Mouse (Mus musculus): ENCODE measurements around the gene Hnrnpr. TPM values are rescaled to one million over a fixed set of nuclear protein-coding genes. Genes with fewer than 3 reads are reported as not detected.
A peak's percentile ranks its signal among the peaks of the same experiment; 100 is the strongest.

Hnrnpr gene
- total RNA-seq, 1 experiment from 2014 or later: 217 TPM

- ATAC-seq (replicated peaks in 1 of 2; ENCODE audit: insufficient read depth in 1 of 2, low FRiP score in 2 of 2, low TSS enrichment in 1 of 2, low read depth in 1 of 2, poor library complexity in 2 of 2, severe bottlenecking in 2 of 2): no peak
These were observed 19.1 kb upstream of the Hnrnpr start for GRCm38 (mm10) chr4:136291692-136292091.

- ATAC-seq (replicated peaks in 1 of 2; ENCODE audit: insufficient read depth in 1 of 2, low FRiP score in 2 of 2, low TSS enrichment in 1 of 2, low read depth in 1 of 2, poor library complexity in 2 of 2, severe bottlenecking in 2 of 2): no peak
These were observed 14.8 kb upstream of the Hnrnpr start for GRCm38 (mm10) chr4:136295941-136296340.

GRCm38 (mm10) chr4:136302462-136302861 lies 8.3 kb upstream of the Hnrnpr start:
- ATAC-seq (replicated peaks in 1 of 2; ENCODE audit: insufficient read depth in 1 of 2, low FRiP score in 2 of 2, low TSS enrichment in 1 of 2, low read depth in 1 of 2, poor library complexity in 2 of 2, severe bottlenecking in 2 of 2): no peak

GRCm38 (mm10) chr4:136304181-136304580 lies 6.6 kb upstream of the Hnrnpr start:
- ATAC-seq (replicated peaks in 1 of 2; ENCODE audit: insufficient read depth in 1 of 2, low FRiP score in 2 of 2, low TSS enrichment in 1 of 2, low read depth in 1 of 2, poor library complexity in 2 of 2, severe bottlenecking in 2 of 2): no peak

GRCm38 (mm10) chr4:136308355-136308754 lies 2.4 kb upstream of the Hnrnpr start:
- no peak for ATAC-seq (replicated peaks in 1 of 2; ENCODE audit: insufficient read depth in 1 of 2, low FRiP score in 2 of 2, low TSS enrichment in 1 of 2, low read depth in 1 of 2, poor library complexity in 2 of 2, severe bottlenecking in 2 of 2)

- peak; percentile 59 to 62; a peak in 3 of 4 replicates for ATAC-seq (replicated peaks in 1 of 2; ENCODE audit: insufficient read depth in 1 of 2, low FRiP score in 2 of 2, low TSS enrichment in 1 of 2, low read depth in 1 of 2, poor library complexity in 2 of 2, severe bottlenecking in 2 of 2)
These were observed 962 bp upstream of the Hnrnpr start for GRCm38 (mm10) chr4:136309780-136310179.

- ATAC-seq (replicated peaks in 1 of 2; ENCODE audit: insufficient read depth in 1 of 2, low FRiP score in 2 of 2, low TSS enrichment in 1 of 2, low read depth in 1 of 2, poor library complexity in 2 of 2, severe bottlenecking in 2 of 2): no peak
These were observed 579 bp downstream of the Hnrnpr start for GRCm38 (mm10) chr4:136311042-136311999.

- no peak for ATAC-seq (replicated peaks in 1 of 2; ENCODE audit: insufficient read depth in 1 of 2, low FRiP score in 2 of 2, low TSS enrichment in 1 of 2, low read depth in 1 of 2, poor library complexity in 2 of 2, severe bottlenecking in 2 of 2)
These were observed 1.9 kb downstream of the Hnrnpr start for GRCm38 (mm10) chr4:136312616-136313015.

GRCm38 (mm10) chr4:136317667-136318066 lies 6.9 kb downstream of the Hnrnpr start:
- ATAC-seq (replicated peaks in 1 of 2; ENCODE audit: insufficient read depth in 1 of 2, low FRiP score in 2 of 2, low TSS enrichment in 1 of 2, low read depth in 1 of 2, poor library complexity in 2 of 2, severe bottlenecking in 2 of 2): no peak

- no peak for ATAC-seq (replicated peaks in 1 of 2; ENCODE audit: insufficient read depth in 1 of 2, low FRiP score in 2 of 2, low TSS enrichment in 1 of 2, low read depth in 1 of 2, poor library complexity in 2 of 2, severe bottlenecking in 2 of 2)
These were observed 9.3 kb downstream of the Hnrnpr start for GRCm38 (mm10) chr4:136320016-136320415.

GRCm38 (mm10) chr4:136324226-136324625 lies 13.5 kb downstream of the Hnrnpr start:
- no peak for ATAC-seq (replicated peaks in 1 of 2; ENCODE audit: insufficient read depth in 1 of 2, low FRiP score in 2 of 2, low TSS enrichment in 1 of 2, low read depth in 1 of 2, poor library complexity in 2 of 2, severe bottlenecking in 2 of 2)

- ATAC-seq (replicated peaks in 1 of 2; ENCODE audit: insufficient read depth in 1 of 2, low FRiP score in 2 of 2, low TSS enrichment in 1 of 2, low read depth in 1 of 2, poor library complexity in 2 of 2, severe bottlenecking in 2 of 2): no peak
These were observed 16.5 kb downstream of the Hnrnpr start for GRCm38 (mm10) chr4:136327238-136327637.

GRCm38 (mm10) chr4:136328115-136328514 lies 17.4 kb downstream of the Hnrnpr start:
- ATAC-seq (replicated peaks in 1 of 2; ENCODE audit: insufficient read depth in 1 of 2, low FRiP score in 2 of 2, low TSS enrichment in 1 of 2, low read depth in 1 of 2, poor library complexity in 2 of 2, severe bottlenecking in 2 of 2): no peak

GRCm38 (mm10) chr4:136331709-136332108 lies 21.0 kb downstream of the Hnrnpr start:
- ATAC-seq (replicated peaks in 1 of 2; ENCODE audit: insufficient read depth in 1 of 2, low FRiP score in 2 of 2, low TSS enrichment in 1 of 2, low read depth in 1 of 2, poor library complexity in 2 of 2, severe bottlenecking in 2 of 2): no peak

- ATAC-seq (replicated peaks in 1 of 2; ENCODE audit: insufficient read depth in 1 of 2, low FRiP score in 2 of 2, low TSS enrichment in 1 of 2, low read depth in 1 of 2, poor library complexity in 2 of 2, severe bottlenecking in 2 of 2): no peak
These were observed 22.4 kb downstream of the Hnrnpr start for GRCm38 (mm10) chr4:136333191-136333590.

- no peak for ATAC-seq (replicated peaks in 1 of 2; ENCODE audit: insufficient read depth in 1 of 2, low FRiP score in 2 of 2, low TSS enrichment in 1 of 2, low read depth in 1 of 2, poor library complexity in 2 of 2, severe bottlenecking in 2 of 2)
These were observed 24.3 kb downstream of the Hnrnpr start for GRCm38 (mm10) chr4:136335065-136335464.

GRCm38 (mm10) chr4:136337129-136337528 lies 26.4 kb downstream of the Hnrnpr start:
- ATAC-seq (replicated peaks in 1 of 2; ENCODE audit: insufficient read depth in 1 of 2, low FRiP score in 2 of 2, low TSS enrichment in 1 of 2, low read depth in 1 of 2, poor library complexity in 2 of 2, severe bottlenecking in 2 of 2): no peak

- no peak for ATAC-seq (replicated peaks in 1 of 2; ENCODE audit: insufficient read depth in 1 of 2, low FRiP score in 2 of 2, low TSS enrichment in 1 of 2, low read depth in 1 of 2, poor library complexity in 2 of 2, severe bottlenecking in 2 of 2)
These were observed 38.9 kb downstream of the Hnrnpr start for GRCm38 (mm10) chr4:136349616-136350015.

GRCm38 (mm10) chr4:136357026-136357425 lies 46.3 kb downstream of the Hnrnpr start:
- no peak for ATAC-seq (replicated peaks in 1 of 2; ENCODE audit: insufficient read depth in 1 of 2, low FRiP score in 2 of 2, low TSS enrichment in 1 of 2, low read depth in 1 of 2, poor library complexity in 2 of 2, severe bottlenecking in 2 of 2)

Measured in hematopoietic stem cell, adult 5-6 weeks (primary cell).